Mouse (Mus musculus) midbrain, embryonic 11.5 days (tissue): ENCODE measurements around the gene Hps4. TPM values are rescaled to one million over a fixed set of nuclear protein-coding genes. Genes with fewer than 3 reads are reported as not detected.

Experiments used
- ATAC-seq: fragments of 200-750 bp; cut with Nextera tagmentation; 2 replicates; pipeline ENCODE4 v1.8.0; 2017; ENCODE audit warnings: moderate TSS enrichment, moderate library complexity; ENCODE audit not compliant: low FRiP score
- DNase-seq: peaks from one replicate; pipeline ENCODE4 v3.0.0; 2015; ENCODE audit warnings: low spot score; ENCODE audit errors: missing footprints
- H3K27ac ChIP-seq: fragments of 300-500 bp; sonication (generic); 2 replicates; pipeline ENCODE4 v1.5.1; 2014; ENCODE audit warnings: low read depth, low read length
- H3K27me3 ChIP-seq: fragments of 300-500 bp; sonication (generic); 2 replicates; pipeline ENCODE4 v1.6.1; 2014; ENCODE audit warnings: mild to moderate bottlenecking, low read length, moderate library complexity, mixed read lengths; ENCODE audit not compliant: control insufficient read depth, insufficient read depth
- H3K36me3 ChIP-seq: fragments of 300-500 bp; sonication (generic); 2 replicates; pipeline ENCODE4 v1.6.1; 2014; ENCODE audit warnings: mild to moderate bottlenecking, low read length, moderate library complexity, mixed read lengths; ENCODE audit not compliant: control insufficient read depth, insufficient read depth
- H3K4me1 ChIP-seq: fragments of 300-500 bp; sonication (generic); 2 replicates; pipeline ENCODE4 v1.6.1; 2014; ENCODE audit warnings: low read length; ENCODE audit not compliant: control insufficient read depth, insufficient read depth
- H3K4me2 ChIP-seq: fragments of 300-500 bp; sonication (generic); 2 replicates; pipeline ENCODE4 v1.6.1; 2014; ENCODE audit warnings: mild to moderate bottlenecking, moderate library complexity
- H3K4me3 ChIP-seq: fragments of 300-500 bp; sonication (generic); 2 replicates; pipeline ENCODE4 v1.5.1; 2014; ENCODE audit warnings: low read depth, low read length
- H3K9ac ChIP-seq: fragments of 300-500 bp; sonication (generic); 2 replicates; pipeline ENCODE4 v1.6.1; 2014; ENCODE audit warnings: low read length
- H3K9me3 ChIP-seq: fragments of 300-500 bp; sonication (generic); 2 replicates; pipeline ENCODE4 v1.6.1; 2016; ENCODE audit warnings: low read length; ENCODE audit not compliant: control insufficient read depth
- WGBS: fragments of 180-500 bp; shearing (Covaris S2); extraction: QIAGEN DNeasy Blood & Tissue Kit; methylation state at CpG from one replicate; pipeline ENCODE4 v1.1.7; 2014; 5-methylcytosine and 5-hydroxymethylcytosine counted together
- polyA plus RNA-seq: library from polyadenylated mRNA; unstranded; fragments of >200 nt; fragmentation: Nextera tagmentation; extraction: Ambion mirVana; gene quantifications from 2 replicates; pipeline ENCODE4 v1.2.1, GENCODE M21; 2014

Gene Hps4
- polyA plus RNA-seq, 1 experiment from 2014 or later = 31.9 TPM

DNA sequence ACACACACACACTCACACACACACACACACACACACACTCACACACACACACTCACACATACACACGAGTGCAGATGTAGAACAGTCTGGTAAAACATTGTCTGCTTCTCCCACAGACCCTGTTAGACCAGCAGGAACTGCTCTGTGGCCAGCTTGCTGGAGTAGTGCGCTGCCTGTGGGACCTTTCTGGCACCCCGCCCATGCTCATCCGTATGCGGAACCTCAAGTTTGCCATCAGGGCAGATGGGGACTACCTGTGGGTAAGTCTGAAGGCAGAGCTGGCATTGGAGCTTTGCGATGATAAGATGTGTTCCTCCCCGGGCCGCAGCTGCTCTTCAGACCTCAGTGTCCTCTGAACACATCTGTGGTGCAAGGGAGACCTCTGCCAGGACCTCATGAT lies 6.3 kb downstream of the Hps4 start:
- ATAC-seq = no peak

DNA sequence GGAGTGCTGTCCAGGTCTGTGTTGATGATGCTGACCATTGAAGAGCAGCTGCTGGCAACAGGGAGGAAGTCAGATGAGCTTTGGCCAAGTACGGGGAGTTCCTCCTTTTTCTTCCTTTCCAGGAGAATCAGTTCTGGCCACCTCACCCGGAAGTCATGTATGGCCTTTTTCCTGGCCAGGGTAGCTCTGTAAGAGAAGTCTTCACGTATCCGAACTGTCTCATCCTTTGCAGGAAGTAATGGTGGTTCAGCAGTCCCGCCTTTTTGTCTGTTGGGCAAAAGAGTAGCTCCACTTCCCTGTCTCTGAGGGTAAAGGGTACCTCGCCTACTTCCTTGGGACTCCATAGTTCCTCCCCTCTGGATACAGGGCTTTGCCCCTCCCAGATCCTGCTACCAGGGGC lies 12.6 kb downstream of the Hps4 start:
- H3K4me3 ChIP-seq = no peak overlapping the region
- no peaks in the 10 kb centered on the region for H3K9me3 ChIP-seq
- 88% methylated on average over 6 of the region's 6 CpGs for whole genome bisulfite sequencing
- H3K9ac ChIP-seq = no peak overlapping the region
- H3K4me2 ChIP-seq = no peak overlapping the region
- no peaks in the 10 kb centered on the region for H3K4me1 ChIP-seq
- ATAC-seq = no peak
- H3K36me3 ChIP-seq = no peaks in the 10 kb centered on the region; the same call in 1 of the 2 replicates
- DNase-seq = no peak
- no peaks in the 10 kb centered on the region for H3K27me3 ChIP-seq
- H3K27ac ChIP-seq = no peak overlapping the region

More for the DNA sequence above, 6.3 kb downstream of the Hps4 start:
- Histone ChIP-seq H3K27me3 (no peaks in the 10 kb centered on the region), H3K9me3 (no peaks in the 10 kb centered on the region), H3K27ac (no peak overlapping the region), H3K4me1 (peaks cover 2% of the 10 kb centered on the region; the same call in 1 of the 2 replicates), H3K9ac (no peak overlapping the region), H3K4me2 (no peak overlapping the region), H3K36me3 (no peaks in the 10 kb centered on the region; the same call in none of the 2 replicates), H3K4me3 (no peak overlapping the region)
- no peak for DNase-seq
- WGBS = 93% methylated on average over 8 of the region's 8 CpGs

DNA sequence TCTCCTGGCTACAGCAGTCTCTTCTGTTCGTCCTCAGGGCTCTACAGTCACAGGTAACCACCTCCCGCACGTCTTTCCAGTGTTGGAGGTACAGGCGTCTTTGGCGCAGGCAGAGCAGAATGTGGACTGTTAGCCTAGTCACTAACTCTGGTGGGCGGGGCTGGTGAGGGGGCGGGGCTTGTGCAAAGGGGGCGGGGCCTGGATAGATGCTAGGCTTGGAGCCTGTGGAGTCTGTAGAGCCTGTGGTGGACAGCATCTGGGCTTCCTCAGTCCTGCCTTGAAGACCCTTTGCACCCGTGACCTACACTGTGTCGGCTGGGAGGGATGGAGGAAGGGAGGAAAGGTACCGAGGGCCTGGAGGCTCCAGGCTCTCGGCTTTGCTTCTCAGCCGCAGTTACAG lies 13.0 kb downstream of the Hps4 start, which contains the start of gene Gm6583:
TSS of gene Gm6583 (minus strand) at position 124 of the 400 bp plus-strand sequence.
- 71% methylated on average over 12 of the region's 13 CpGs for WGBS
- ATAC-seq (no peak), DNase-seq (no peak)
- H3K36me3 ChIP-seq = no peaks in the 10 kb centered on the region; the same call in 1 of the 2 replicates
- no peak within 1 kb of the TSS for H3K27ac ChIP-seq
- H3K9me3 ChIP-seq = no peaks in the 10 kb centered on the region
- no peaks in the 10 kb centered on the region for H3K27me3 ChIP-seq
- no peak within 1 kb of the TSS for H3K4me3 ChIP-seq
- no peak within 1 kb of the TSS for H3K9ac ChIP-seq
- no peak within 1 kb of the TSS for H3K4me2 ChIP-seq
- H3K4me1 ChIP-seq = no peaks in the 10 kb centered on the region

DNA sequence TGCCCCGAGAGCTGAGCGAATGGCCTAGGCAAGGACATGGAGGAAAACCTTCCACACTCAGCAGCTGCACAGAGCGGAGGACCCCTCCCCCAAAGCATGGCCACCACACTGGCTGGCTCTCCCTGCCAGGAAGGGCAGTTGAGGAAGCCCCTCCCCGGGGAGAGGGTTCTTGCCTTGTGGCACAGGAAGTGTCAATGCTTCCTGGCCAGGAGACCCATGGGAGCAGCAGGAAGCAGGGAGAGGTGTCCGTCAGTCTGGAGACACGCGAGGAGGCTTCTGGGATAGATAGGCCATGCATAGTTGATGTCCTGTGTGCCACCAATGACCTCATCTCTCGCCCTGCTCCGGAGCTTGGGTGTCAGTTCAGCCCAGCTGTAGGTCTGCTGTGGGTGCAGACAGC lies 13.4 kb downstream of the Hps4 start:
- Histone ChIP-seq H3K27ac (no peak overlapping the region), H3K4me3 (no peak overlapping the region), H3K9me3 (no peaks in the 10 kb centered on the region), H3K27me3 (no peaks in the 10 kb centered on the region), H3K36me3 (no peaks in the 10 kb centered on the region; the same call in 1 of the 2 replicates), H3K9ac (no peak overlapping the region), H3K4me1 (no peaks in the 10 kb centered on the region), H3K4me2 (no peak overlapping the region)
- 93% methylated on average over 9 of the region's 9 CpGs for WGBS
- no peak for DNase-seq
- no peak for ATAC-seq

DNA sequence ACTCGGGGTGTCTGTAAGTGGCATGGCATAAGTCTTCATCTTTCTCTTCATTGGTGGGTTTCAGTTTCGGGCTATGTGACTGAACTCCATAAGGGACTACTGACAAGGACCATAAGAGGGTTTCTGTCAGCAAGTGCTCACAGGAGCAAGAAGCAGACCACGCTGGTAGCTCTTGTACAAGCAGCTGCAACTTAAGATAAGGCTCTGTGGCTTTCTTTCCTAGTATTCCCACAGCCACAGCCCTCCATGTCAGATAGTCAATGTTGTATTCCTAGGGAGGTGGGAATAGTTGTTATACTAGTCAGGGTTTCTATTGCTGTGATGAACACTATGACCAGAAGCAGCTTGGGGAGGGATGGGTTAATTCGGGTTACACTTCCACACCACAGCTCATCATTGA lies 16.6 kb downstream of the Hps4 start:
- Histone ChIP-seq H3K4me2 (no peak overlapping the region), H3K4me3 (no peak overlapping the region), H3K27ac (no peak overlapping the region), H3K27me3 (no peaks in the 10 kb centered on the region), H3K36me3 (no peaks in the 10 kb centered on the region; the same call in 1 of the 2 replicates), H3K9ac (no peak overlapping the region), H3K9me3 (no peaks in the 10 kb centered on the region), H3K4me1 (no peaks in the 10 kb centered on the region)
- WGBS = 90% methylated on average over 4 of the region's 4 CpGs
- no peak for ATAC-seq
- no peak for DNase-seq

DNA sequence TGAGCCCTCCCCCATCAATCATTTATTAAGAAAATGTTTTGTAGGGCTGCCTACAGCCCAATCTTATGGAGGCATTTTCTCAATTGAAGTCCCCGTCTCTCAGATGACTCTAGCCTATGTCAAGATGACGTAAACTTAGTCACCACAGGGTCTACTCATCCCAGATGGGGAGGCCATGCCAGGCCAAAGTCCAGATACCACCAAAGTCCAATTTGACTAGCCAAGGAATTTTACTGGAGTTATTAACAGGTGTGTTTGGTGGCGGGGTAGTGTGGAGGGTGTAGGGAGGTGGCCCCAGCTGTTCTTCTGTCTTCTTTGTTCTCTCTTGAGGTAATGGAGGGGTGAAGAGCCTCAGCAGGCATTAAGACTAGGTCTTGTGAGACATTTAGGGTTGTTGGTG lies 17.2 kb downstream of the Hps4 start:
- WGBS = 93% methylated on average over 3 of the region's 3 CpGs
- H3K36me3 ChIP-seq = peaks cover 2% of the 10 kb centered on the region; the same call in 1 of the 2 replicates
- H3K9me3 ChIP-seq = no peaks in the 10 kb centered on the region

DNA sequence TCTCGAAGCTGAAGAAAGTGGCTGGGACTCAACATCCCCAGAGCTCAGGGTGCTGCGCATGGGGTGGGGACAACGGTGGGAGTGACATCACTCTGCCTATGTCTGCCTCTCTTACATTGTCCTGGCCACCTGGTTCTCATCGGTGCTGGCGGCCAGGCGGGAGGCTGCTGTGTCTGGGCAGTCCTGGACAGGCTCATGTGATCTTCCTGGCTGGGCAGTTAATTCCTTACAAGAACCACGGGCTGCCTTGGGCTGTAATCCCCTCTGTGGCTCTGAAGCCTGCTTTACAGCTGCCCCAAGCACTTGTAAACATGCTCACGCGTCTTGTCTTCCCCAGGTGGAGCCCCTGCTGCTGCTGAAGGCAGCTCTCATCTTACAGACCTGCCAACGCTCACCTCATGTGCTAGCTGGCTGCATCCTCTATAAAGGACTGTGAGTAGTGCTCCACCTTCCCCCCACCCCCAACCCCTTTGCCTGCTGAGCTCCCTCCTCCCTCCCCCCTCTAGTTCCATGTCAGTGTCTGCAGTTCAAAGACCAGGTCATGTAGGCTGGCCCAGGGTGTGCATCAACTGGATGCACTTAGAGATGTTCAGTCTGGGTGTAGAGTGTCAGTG lies 21.4 kb downstream of the Hps4 start:
- no peaks in the 10 kb centered on the region for H3K27me3 ChIP-seq
- H3K4me3 ChIP-seq = no peak overlapping the region
- peaks cover under 1% of the 10 kb centered on the region for H3K4me1 ChIP-seq
- H3K4me2 ChIP-seq = no peak overlapping the region
- H3K9ac ChIP-seq = no peak overlapping the region
- no peaks in the 10 kb centered on the region for H3K9me3 ChIP-seq
- ATAC-seq (no peak), DNase-seq (no peak)
- 72% methylated on average over 10 of the region's 10 CpGs for WGBS
- no peak overlapping the region for H3K27ac ChIP-seq
- peaks cover 2% of the 10 kb centered on the region; the same call in 1 of the 2 replicates for H3K36me3 ChIP-seq

More for the DNA sequence above, 17.2 kb downstream of the Hps4 start:
- no peaks in the 10 kb centered on the region for H3K27me3 ChIP-seq
- H3K4me1 ChIP-seq = no peaks in the 10 kb centered on the region
- no peak overlapping the region for H3K4me3 ChIP-seq
- H3K4me2 ChIP-seq = no peak overlapping the region
- ATAC-seq (no peak), DNase-seq (no peak)
- no peak overlapping the region for H3K27ac ChIP-seq
- no peak overlapping the region for H3K9ac ChIP-seq

DNA sequence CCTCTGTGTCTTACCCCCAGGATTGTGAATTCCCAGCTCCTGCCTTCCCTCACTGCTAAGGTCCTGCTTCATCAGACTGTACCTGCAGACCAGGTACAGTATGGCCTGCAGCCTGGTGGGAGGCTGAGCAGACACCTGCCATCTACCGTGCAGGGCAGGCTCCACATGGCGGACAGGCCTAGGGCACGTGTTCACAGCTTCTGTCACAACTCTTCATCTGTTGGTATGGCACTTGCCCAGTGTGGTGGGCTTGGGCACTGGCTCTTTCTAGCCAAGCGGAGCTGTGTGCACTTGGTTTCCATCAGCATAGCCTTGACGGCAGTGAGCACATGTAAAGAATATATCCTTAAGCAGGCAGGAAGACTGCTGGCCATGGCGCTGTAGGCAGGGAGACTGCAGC lies 24.0 kb downstream of the Hps4 start:
- DNase-seq = no peak

DNA sequence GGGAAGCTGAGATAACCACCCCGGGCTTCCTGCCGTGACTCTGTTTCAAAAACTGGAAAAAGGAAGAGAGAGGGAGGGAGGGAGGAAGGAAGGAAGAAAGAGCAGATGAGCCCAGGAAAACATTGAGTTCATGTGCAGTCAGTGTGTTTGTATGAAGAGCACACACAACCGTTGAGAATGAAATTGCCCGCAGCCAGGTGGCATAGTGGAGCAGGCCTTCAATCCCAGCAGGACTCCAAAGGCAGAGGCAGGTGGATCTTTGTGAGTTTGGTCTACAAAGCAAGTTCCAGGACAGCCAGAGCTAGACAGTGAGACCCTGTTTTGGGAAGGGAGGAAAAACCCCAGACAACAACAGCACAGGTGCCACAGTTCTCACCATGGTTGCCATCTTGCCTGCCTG lies 24.5 kb downstream of the Hps4 start:
- Histone ChIP-seq H3K27ac (no peak overlapping the region), H3K4me2 (no peak overlapping the region), H3K27me3 (no peaks in the 10 kb centered on the region), H3K4me1 (peaks cover 21% of the 10 kb centered on the region), H3K9me3 (no peaks in the 10 kb centered on the region), H3K9ac (no peak overlapping the region), H3K4me3 (no peak overlapping the region), H3K36me3 (peaks cover 5% of the 10 kb centered on the region)
- no peak for ATAC-seq
- no peak for DNase-seq
- 95% methylated on average over 4 of the region's 4 CpGs for WGBS

More for the DNA sequence above, 24.0 kb downstream of the Hps4 start:
- H3K9me3 ChIP-seq = no peaks in the 10 kb centered on the region
- 97% methylated on average over 6 of the region's 6 CpGs for WGBS
- no peak for ATAC-seq
- peaks cover 5% of the 10 kb centered on the region for H3K36me3 ChIP-seq
- no peak overlapping the region for H3K4me2 ChIP-seq
- H3K4me1 ChIP-seq = peaks cover 16% of the 10 kb centered on the region
- no peak overlapping the region for H3K27ac ChIP-seq
- no peak overlapping the region for H3K9ac ChIP-seq
- no peak overlapping the region for H3K4me3 ChIP-seq
- H3K27me3 ChIP-seq = no peaks in the 10 kb centered on the region
